Mouse (Mus musculus) limb, embryonic 13.5 days (tissue): ENCODE measurements around the gene Rnf113a2. TPM values are rescaled to one million over a fixed set of nuclear protein-coding genes. Genes with fewer than 3 reads are reported as not detected.
A peak's percentile ranks its signal among the peaks of the same experiment; 100 is the strongest.

ENCODE experiments used
- ATAC-seq: fragments of 200-750 bp; cut with Nextera tagmentation; 2 replicates; pipeline ENCODE4 v1.8.0; 2017; ENCODE audit warnings: low read depth, moderate number of reproducible peaks, moderate TSS enrichment; ENCODE audit not compliant: low FRiP score
- H3K27ac ChIP-seq: fragments of 300-500 bp; sonication (generic); 2 replicates; pipeline ENCODE4 v1.5.1; 2015; ENCODE audit warnings: inconsistent platforms, mild to moderate bottlenecking, moderate library complexity
- H3K27me3 ChIP-seq: fragments of 300-500 bp; sonication (generic); 2 replicates; pipeline ENCODE4 v1.6.1; 2015; ENCODE audit warnings: mild to moderate bottlenecking, inconsistent platforms
- H3K36me3 ChIP-seq: fragments of 300-500 bp; sonication (generic); 2 replicates; pipeline ENCODE4 v1.6.1; 2015; ENCODE audit warnings: inconsistent platforms, mild to moderate bottlenecking, moderate library complexity
- H3K4me1 ChIP-seq: fragments of 300-500 bp; sonication (generic); 2 replicates; pipeline ENCODE4 v1.6.1; 2015; ENCODE audit warnings: inconsistent platforms
- H3K4me2 ChIP-seq: fragments of 300-500 bp; sonication (generic); replicated peaks from 2 replicates; pipeline ENCODE4 v1.6.1; 2015; ENCODE audit warnings: inconsistent platforms, mild to moderate bottlenecking, moderate library complexity
- H3K4me3 ChIP-seq: fragments of 300-500 bp; sonication (generic); 2 replicates; pipeline ENCODE4 v1.5.1; 2015; ENCODE audit warnings: moderate library complexity, mild to moderate bottlenecking, inconsistent platforms
- H3K9ac ChIP-seq: fragments of 300-500 bp; sonication (generic); 2 replicates; pipeline ENCODE4 v1.6.1; 2015; ENCODE audit warnings: mild to moderate bottlenecking, inconsistent platforms
- H3K9me3 ChIP-seq: fragments of 300-500 bp; sonication (generic); 2 replicates; pipeline ENCODE4 v1.6.1; 2016; ENCODE audit warnings: inconsistent platforms
- WGBS: fragments of 180-500 bp; shearing (Covaris S2); methylation state at CpG from one replicate; pipeline ENCODE4 v1.1.7; 2015; 5-methylcytosine and 5-hydroxymethylcytosine counted together
- polyA plus RNA-seq: library from polyadenylated mRNA; unstranded; fragments of >200 nt; fragmentation: Nextera tagmentation; extraction: Ambion mirVana; gene quantifications from 2 replicates; pipeline ENCODE4 v1.2.1, GENCODE M21; 2015

Gene Rnf113a2
- polyA plus RNA-seq, 1 experiment from 2014 or later: 27.8 TPM

- H3K36me3 ChIP-seq: no peaks in the 10 kb centered on the region
- peak overlapping the region; percentile 76 for H3K9ac ChIP-seq
- 36% methylated on average over 18 of the region's 18 CpGs for WGBS
- H3K27ac ChIP-seq: no peak overlapping the region
- no peak for ATAC-seq
- H3K4me2 ChIP-seq: peak overlapping the region; percentile 78
- H3K4me3 ChIP-seq: peak overlapping the region; percentile 59
- H3K4me1 ChIP-seq: peaks cover 5% of the 10 kb centered on the region; the same call in 1 of the 2 replicates
- peaks cover 5% of the 10 kb centered on the region; the same call in 1 of the 2 replicates for H3K9me3 ChIP-seq
- H3K27me3 ChIP-seq: no peaks in the 10 kb centered on the region
These were observed 568 bp downstream of the Rnf113a2 start for GRCm38 (mm10) chr12:84417605-84417922.

- Histone ChIP-seq H3K27ac (no peak overlapping the region), H3K4me1 (no peaks in the 10 kb centered on the region), H3K4me3 (no peak overlapping the region), H3K4me2 (no peak overlapping the region), H3K9me3 (no peaks in the 10 kb centered on the region), H3K27me3 (no peaks in the 10 kb centered on the region), H3K9ac (no peak overlapping the region), H3K36me3 (no peaks in the 10 kb centered on the region)
- no peak for ATAC-seq
- 55% methylated on average over 3 of the region's 3 CpGs for WGBS
These were observed 7.0 kb downstream of the Rnf113a2 start for GRCm38 (mm10) chr12:84423990-84424389.

GRCm38 (mm10) chr12:84429825-84430224 lies 12.8 kb downstream of the Rnf113a2 start:
- Histone ChIP-seq H3K27ac (no peak overlapping the region), H3K4me1 (no peaks in the 10 kb centered on the region), H3K9me3 (no peaks in the 10 kb centered on the region), H3K9ac (no peak overlapping the region), H3K4me3 (no peak overlapping the region), H3K27me3 (no peaks in the 10 kb centered on the region), H3K36me3 (peaks cover 16% of the 10 kb centered on the region), H3K4me2 (no peak overlapping the region)
- 88% methylated on average over 2 of the region's 2 CpGs for WGBS
- no peak for ATAC-seq

GRCm38 (mm10) chr12:84438697-84439096 lies 21.7 kb downstream of the Rnf113a2 start:
- no peaks in the 10 kb centered on the region for H3K4me1 ChIP-seq
- 53% methylated on average over 2 of the region's 2 CpGs for WGBS
- no peaks in the 10 kb centered on the region for H3K27me3 ChIP-seq
- no peak overlapping the region for H3K4me2 ChIP-seq
- H3K4me3 ChIP-seq: no peak overlapping the region
- H3K9me3 ChIP-seq: no peaks in the 10 kb centered on the region
- H3K27ac ChIP-seq: no peak overlapping the region
- no peak overlapping the region for H3K9ac ChIP-seq
- peaks cover 9% of the 10 kb centered on the region; the same call in 1 of the 2 replicates for H3K36me3 ChIP-seq
- no peak for ATAC-seq

- ATAC-seq: no peak
- Histone ChIP-seq H3K9ac (no peak overlapping the region), H3K36me3 (peaks cover 8% of the 10 kb centered on the region; the same call in 1 of the 2 replicates), H3K4me2 (no peak overlapping the region), H3K4me3 (no peak overlapping the region), H3K4me1 (no peaks in the 10 kb centered on the region), H3K9me3 (no peaks in the 10 kb centered on the region), H3K27me3 (no peaks in the 10 kb centered on the region), H3K27ac (no peak overlapping the region)
- WGBS: 69% methylated on average over 4 of the region's 4 CpGs
These were observed 25.5 kb downstream of the Rnf113a2 start for GRCm38 (mm10) chr12:84442526-84442925.

- no peaks in the 10 kb centered on the region for H3K9me3 ChIP-seq
- no peak overlapping the region for H3K4me2 ChIP-seq
- 76% methylated on average over 1 of the region's 1 CpGs for WGBS
- no peaks in the 10 kb centered on the region for H3K27me3 ChIP-seq
- H3K27ac ChIP-seq: no peak overlapping the region
- no peak overlapping the region for H3K4me3 ChIP-seq
- no peak for ATAC-seq
- peaks cover 14% of the 10 kb centered on the region for H3K4me1 ChIP-seq
- no peak overlapping the region for H3K9ac ChIP-seq
- H3K36me3 ChIP-seq: no peaks in the 10 kb centered on the region
These were observed 30.4 kb downstream of the Rnf113a2 start for GRCm38 (mm10) chr12:84447386-84447785.

- no peak overlapping the region for H3K4me2 ChIP-seq
- WGBS: 86% methylated on average over 6 of the region's 6 CpGs
- no peak for ATAC-seq
- peaks cover 20% of the 10 kb centered on the region for H3K4me1 ChIP-seq
- H3K27me3 ChIP-seq: no peaks in the 10 kb centered on the region
- no peaks in the 10 kb centered on the region for H3K9me3 ChIP-seq
- H3K27ac ChIP-seq: no peak overlapping the region
- no peak overlapping the region for H3K4me3 ChIP-seq
- H3K9ac ChIP-seq: no peak overlapping the region
- H3K36me3 ChIP-seq: no peaks in the 10 kb centered on the region
These were observed 31.2 kb downstream of the Rnf113a2 start for GRCm38 (mm10) chr12:84448181-84448580.

- WGBS: 50% methylated on average over 10 of the region's 10 CpGs
- H3K4me3 ChIP-seq: peak overlapping the region; percentile 79
- ATAC-seq: no peak
- no peaks in the 10 kb centered on the region for H3K36me3 ChIP-seq
- H3K9ac ChIP-seq: peak overlapping the region; percentile 73
- peaks cover 20% of the 10 kb centered on the region for H3K4me1 ChIP-seq
- H3K9me3 ChIP-seq: no peaks in the 10 kb centered on the region
- no peaks in the 10 kb centered on the region for H3K27me3 ChIP-seq
- H3K27ac ChIP-seq: peak overlapping the region; percentile 48; the same call in 1 of the 2 replicates
- H3K4me2 ChIP-seq: peak overlapping the region; percentile 88
These were observed 32.9 kb downstream of the Rnf113a2 start for GRCm38 (mm10) chr12:84449887-84450286.

GRCm38 (mm10) chr12:84450351-84450717 lies 33.3 kb downstream of the Rnf113a2 start:
- 0% methylated on average over 6 of the region's 6 CpGs for WGBS

GRCm38 (mm10) chr12:84450718-84451646 lies 34.0 kb downstream of the Rnf113a2 start, which contains the start of the genes Aldh6a1 and Lin52:
Gene Aldh6a1 (minus strand): TSS chr12:84451004.
Gene Lin52 (plus strand): TSS chr12:84451422.
- Histone ChIP-seq H3K27ac (peak within 1 kb of the TSS; percentile 48), H3K4me1 (peaks cover 20% of the 10 kb centered on the region), H3K36me3 (no peaks in the 10 kb centered on the region), H3K27me3 (no peaks in the 10 kb centered on the region), H3K4me3 (peak within 1 kb of the TSS; percentile 79), H3K9ac (peak within 1 kb of the TSS; percentile 75), H3K9me3 (no peaks in the 10 kb centered on the region), H3K4me2 (peak within 1 kb of the TSS; percentile 88)
- WGBS: under 1% methylated on average over 49 of the region's 49 CpGs
- ATAC-seq: peak; percentile 99

More at GRCm38 (mm10) chr12:84450351-84450717, 33.3 kb downstream of the Rnf113a2 start:
- H3K4me1 ChIP-seq: peaks cover 20% of the 10 kb centered on the region
- H3K27ac ChIP-seq: peak overlapping the region; percentile 48
- peak overlapping the region; percentile 79 for H3K4me3 ChIP-seq
- H3K9ac ChIP-seq: peak overlapping the region; percentile 73
- no peak for ATAC-seq
- H3K4me2 ChIP-seq: peak overlapping the region; percentile 88
- no peaks in the 10 kb centered on the region for H3K36me3 ChIP-seq
- H3K9me3 ChIP-seq: no peaks in the 10 kb centered on the region
- H3K27me3 ChIP-seq: no peaks in the 10 kb centered on the region

- Histone ChIP-seq H3K9ac (peak overlapping the region; percentile 75), H3K4me3 (peak overlapping the region; percentile 79), H3K27me3 (no peaks in the 10 kb centered on the region), H3K27ac (no peak overlapping the region), H3K4me1 (peaks cover 20% of the 10 kb centered on the region), H3K9me3 (no peaks in the 10 kb centered on the region), H3K4me2 (peak overlapping the region; percentile 82), H3K36me3 (peaks cover 1% of the 10 kb centered on the region)
- under 1% methylated on average over 11 of the region's 11 CpGs for WGBS
- no peak for ATAC-seq
These were observed 34.8 kb downstream of the Rnf113a2 start for GRCm38 (mm10) chr12:84451801-84452200.

- H3K36me3 ChIP-seq: peaks cover 34% of the 10 kb centered on the region
- H3K9ac ChIP-seq: no peak overlapping the region
- WGBS: 95% methylated on average over 3 of the region's 3 CpGs
- no peak overlapping the region for H3K4me3 ChIP-seq
- H3K4me1 ChIP-seq: peaks cover 11% of the 10 kb centered on the region
- H3K27me3 ChIP-seq: no peaks in the 10 kb centered on the region
- H3K9me3 ChIP-seq: no peaks in the 10 kb centered on the region
- H3K27ac ChIP-seq: no peak overlapping the region
- ATAC-seq: no peak
- no peak overlapping the region for H3K4me2 ChIP-seq
These were observed 39.9 kb downstream of the Rnf113a2 start for GRCm38 (mm10) chr12:84456911-84457310.
